Comparison of ENCODE assay signal across 10 mouse cellular contexts in the genomic region with DNA sequence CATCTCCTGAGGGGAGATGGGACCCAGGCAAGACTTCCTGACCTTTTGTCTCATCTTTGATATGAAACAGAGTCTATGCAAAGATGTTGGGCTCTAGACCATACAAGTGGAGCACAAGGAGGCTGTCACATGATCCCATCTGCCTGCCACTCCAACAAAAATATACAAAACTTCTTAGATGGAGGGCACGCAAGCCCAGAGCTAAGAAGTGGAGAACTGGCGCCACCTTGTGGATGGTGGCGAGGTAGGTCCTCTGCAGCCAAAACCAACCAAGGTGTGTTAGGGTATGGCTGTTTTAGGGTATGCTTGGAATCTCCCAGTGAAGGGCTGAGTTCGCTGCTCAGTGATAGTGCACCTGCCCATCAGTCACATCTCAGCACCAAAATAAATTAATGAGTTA. TPM values are rescaled to one million over a fixed set of nuclear protein-coding genes. Genes with fewer than 3 reads are reported as not detected.
DNase-seq lines count a peak whose midpoint lies in the region; ATAC-seq and TF ChIP-seq lines count a peak whose summit lies in the region.
"Had no signal": no experiment of that assay in that cellular context is flagged by ENCODE, and none has a peak within 500 bp of the region (broad histone marks: within the 10 kb centered on the region; RNA-seq: fewer than 3 reads in every experiment).

No protein-coding gene starts in this region.

- no peaks in the 10 kb centered on the region for H3K27me3 ChIP-seq in CH12.LX (replicated peaks)
- peaks cover 15% of the 10 kb centered on the region for H3K27me3 ChIP-seq in embryonic facial prominence, embryonic 14.5 days (replicated peaks; ENCODE audit: control insufficient read depth, insufficient read depth, low read length)

- WGBS in bone marrow, adult 2 months: 9% methylated on average over 4 of the region's 4 CpGs
- 10% methylated on average over 4 of the region's 4 CpGs for WGBS in embryonic facial prominence, embryonic 14.5 days

- H3K9me3 ChIP-seq in CH12.LX (replicated peaks; ENCODE audit: low read length): no peaks in the 10 kb centered on the region
- H3K9me3 ChIP-seq in embryonic facial prominence, embryonic 14.5 days (ENCODE audit: control insufficient read depth, low read length): no peaks in the 10 kb centered on the region
- H3K9me3 ChIP-seq: embryonic facial prominence, embryonic 13.5 days had no signal

- TF ChIP-seq CTCF in CH12.LX (conservative IDR thresholded peaks at IDR 0.05 in 1 of 2, IDR thresholded peaks at IDR 0.05 in 1 of 2; ENCODE audit: low read depth in 2 of 2, low read length in 2 of 2): peak; percentile 82 to 94
- TF ChIP-seq CTCF in bone marrow, adult 2 months (IDR thresholded peaks at IDR 0.05; ENCODE audit: control insufficient read depth, insufficient read depth, low read length): peak; percentile 85

- in situ Hi-C loops in CH12.LX (cut with MboI; ENCODE audit: low pct_ligation_motif_present, low pct_unique_long_range_greater_than_20kb, low sequenced_read_pairs): loop anchor here (5.0 to 10.0 kb wide), 4 partner anchors 65 to 385 kb away; partner anchors contain the start of gene Gm15517

- no peak for TF ChIP-seq POLR2A in CH12.LX (IDR thresholded peaks at IDR 0.05; ENCODE audit: low read depth, low read length)
- TF ChIP-seq POLR2A in bone marrow, adult 2 months (IDR thresholded peaks at IDR 0.05; ENCODE audit: borderline replicate concordance, control insufficient read depth, low read depth, low read length): no peak

- peaks cover 25 to 38% of the 10 kb centered on the region in 2 experiments for H3K4me1 ChIP-seq in CH12.LX (ENCODE audit: control insufficient read depth in 1 of 2, insufficient read depth in 2 of 2)
- H3K4me1 ChIP-seq in bone marrow, adult 2 months (ENCODE audit: control insufficient read depth, insufficient read depth, low read length): no peaks in the 10 kb centered on the region
- no peaks in the 10 kb centered on the region for H3K4me1 ChIP-seq in embryonic facial prominence, embryonic 14.5 days (ENCODE audit: control insufficient read depth, insufficient read depth, low read length)

- no peak overlapping the region for H3K27ac ChIP-seq in CH12.LX (ENCODE audit: insufficient read depth, low read depth)
- H3K27ac ChIP-seq in bone marrow, adult 2 months (ENCODE audit: control insufficient read depth, insufficient read depth, low read depth, low read length, poor library complexity): no peak overlapping the region
- no peak overlapping the region for H3K27ac ChIP-seq in embryonic facial prominence, embryonic 14.5 days (replicated peaks; ENCODE audit: low read depth, low read length)
- H3K27ac ChIP-seq: embryonic facial prominence, embryonic 13.5 days had no signal

- no peak; the same call in 1 of the 2 replicates for TF ChIP-seq EP300 in CH12.LX (IDR thresholded peaks at IDR 0.05; ENCODE audit: low read length)

- intact Hi-C loops in heart, postnatal 14 days (cut with DNase I): loop anchor here (5.0 to 10.0 kb wide), 3 partner anchors 52 to 175 kb away; partner anchors contain the start of gene Mybpc2
- intact Hi-C loops in heart, postnatal 25 days (cut with DNase I): loop anchor here (5.0 to 10.0 kb wide), 2 partner anchors 52 to 175 kb away; no protein-coding TSS in a partner anchor

- peak; percentile 93 for TF ChIP-seq RAD21 in CH12.LX (IDR thresholded peaks at IDR 0.05; ENCODE audit: low read depth, low read length)

- DNase-seq in heart, postnatal 14 days: peak; percentile 36 to 62
- no peak for DNase-seq in heart, postnatal 25 days (ENCODE audit: low spot score)
- DNase-seq in CH12.LX (ENCODE audit: extremely low read depth): peak; percentile 86
- peak; percentile 59 for DNase-seq in embryonic facial prominence, embryonic 14.5 days (ENCODE audit: low spot score)
- DNase-seq in layer of hippocampus, postnatal 10 days (ENCODE audit: low spot score in 2 of 2): peak; percentile 74 to 77
- peak; percentile 55 for DNase-seq in naive thymus-derived CD4-positive, alpha-beta T cell, adult 2 months (ENCODE audit: low read depth)
- DNase-seq in ovary, postnatal 14 days (ENCODE audit: low spot score): no peak

- H3K9ac ChIP-seq in CH12.LX (ENCODE audit: insufficient read depth, low read depth): no peak overlapping the region
- no peak overlapping the region for H3K9ac ChIP-seq in embryonic facial prominence, embryonic 14.5 days (ENCODE audit: low read depth, low read length)
- H3K9ac ChIP-seq: embryonic facial prominence, embryonic 13.5 days had no signal

- no peak overlapping the region for H3K4me3 ChIP-seq in CH12.LX (replicated peaks in 1 of 3; ENCODE audit: low read depth in 2 of 3, low read length in 2 of 3, poor library complexity in 1 of 3)
- H3K4me3 ChIP-seq in bone marrow, adult 2 months (replicated peaks; ENCODE audit: control insufficient read depth, low read depth, low read length): no peak overlapping the region
- no peak overlapping the region for H3K4me3 ChIP-seq in embryonic facial prominence, embryonic 14.5 days (ENCODE audit: low read depth, low read length)
- H3K4me3 ChIP-seq: embryonic facial prominence, embryonic 13.5 days had no signal

- no peaks in the 10 kb centered on the region for H3K79me2 ChIP-seq in CH12.LX (replicated peaks; ENCODE audit: control insufficient read depth, extremely low read depth, insufficient read depth, poor library complexity, severe bottlenecking)

- peak; percentile 42; the same call in 1 of the 2 replicates for ATAC-seq in embryonic facial prominence, embryonic 14.5 days (ENCODE audit: low read depth)

- dilution Hi-C loops in CH12.LX (cut with MboI; ENCODE audit: extremely low pct_ligation_motif_present, extremely low pct_unique_long_range_greater_than_20kb, low sequenced_read_pairs): no loop called here

- H3K36me3 ChIP-seq in CH12.LX (replicated peaks in 1 of 2; ENCODE audit: control insufficient read depth in 1 of 2, insufficient read depth in 1 of 2, low read length in 1 of 2): no peaks in the 10 kb centered on the region
- no peaks in the 10 kb centered on the region for H3K36me3 ChIP-seq in embryonic facial prominence, embryonic 14.5 days (ENCODE audit: control insufficient read depth, insufficient read depth, low read length)
- H3K36me3 ChIP-seq: embryonic facial prominence, embryonic 13.5 days had no signal

- H3K4me2 ChIP-seq in CH12.LX (ENCODE audit: insufficient read depth, low read depth, poor library complexity, severe bottlenecking): no peak overlapping the region
- no peak overlapping the region for H3K4me2 ChIP-seq in embryonic facial prominence, embryonic 14.5 days (ENCODE audit: low read depth, low read length)
- H3K4me2 ChIP-seq: embryonic facial prominence, embryonic 13.5 days had no signal

TF ChIP-seq in CH12.LX, 34 proteins besides CTCF, POLR2A, EP300 and RAD21 (continues in another document):
- TF ChIP-seq MEF2A (IDR thresholded peaks at IDR 0.05; ENCODE audit: borderline replicate concordance, low read depth, low read length): peak; percentile 50; the same call in 1 of the 2 replicates
- TF ChIP-seq PAX5 (IDR thresholded peaks at IDR 0.05; ENCODE audit: low read length): no peak
- TF ChIP-seq ZKSCAN1 (IDR thresholded peaks at IDR 0.05; ENCODE audit: borderline replicate concordance, low read depth, low read length): no peak
- peak; percentile 75; the same call in 1 of the 2 replicates for TF ChIP-seq NELFE (IDR thresholded peaks at IDR 0.05; ENCODE audit: low read depth, low read length)
- TF ChIP-seq ELF1 (IDR thresholded peaks at IDR 0.05; ENCODE audit: low read depth, low read length): peak; percentile 48
- peak; percentile 66 for TF ChIP-seq MXI1 (IDR thresholded peaks at IDR 0.05; ENCODE audit: low read depth, low read length)
- no peak for TF ChIP-seq POLR2AphosphoS2 (IDR thresholded peaks at IDR 0.05; ENCODE audit: low read depth, low read length)
- TF ChIP-seq CHD2 (IDR thresholded peaks at IDR 0.05; ENCODE audit: low read length): peak; percentile 37; the same call in 1 of the 2 replicates
- TF ChIP-seq ZNF384 (IDR thresholded peaks at IDR 0.05; ENCODE audit: low read depth, low read length): peak; percentile 22; the same call in 1 of the 2 replicates
- no peak for TF ChIP-seq ZMIZ1 (IDR thresholded peaks at IDR 0.05; ENCODE audit: low read depth, low read length)
- peak; percentile 81 for TF ChIP-seq SMC3 (IDR thresholded peaks at IDR 0.05; ENCODE audit: low read depth, low read length)
- peak; percentile 62 for TF ChIP-seq BHLHE40 (IDR thresholded peaks at IDR 0.05; ENCODE audit: low read depth, low read length)
- no peak for TF ChIP-seq KAT2A (IDR thresholded peaks at IDR 0.05; ENCODE audit: insufficient replicate concordance, low read length)
- peak; percentile 55 for TF ChIP-seq USF2 (conservative IDR thresholded peaks at IDR 0.05; ENCODE audit: low read depth, low read length)

RNA-seq across cellular contexts. Expression of gene Myh14, which starts 20.7 kb away (rescaled TPM):
- 10 to 100 TPM; 55.0 to 72.4 TPM for total RNA-seq in heart, postnatal 14 days (2021)
- 10 to 100 TPM; 72.2 to 80.8 TPM for total RNA-seq in heart, postnatal 25 days (2021)
- 1.1 and 1.5 TPM in 2 replicates for total RNA-seq in CH12.LX (2012; rRNA removed)
- 0.09 and 0.12 TPM in 2 replicates for total RNA-seq in CH12.LX (2014; rRNA removed)
- polyA plus RNA-seq in CH12.LX (2012; ENCODE audit: insufficient read length, low read depth): 0.60 and 0.89 TPM in 2 replicates
- 0.41 TPM in 1 of 2 replicates, not detected in the other for polyA plus RNA-seq in bone marrow, adult 2 months (2011; ENCODE audit: insufficient read depth, insufficient read length, low replicate concordance, missing spikeins)
- polyA plus RNA-seq in embryonic facial prominence, embryonic 14.5 days (2014; fragmentation: Nextera tagmentation; extraction: Ambion mirVana): 13.6 and 13.8 TPM in 2 replicates
- total RNA-seq in layer of hippocampus, postnatal 10 days (2021): 10 to 100 TPM; 17.6 to 17.9 TPM

RNA-seq across cellular contexts. Expression of gene Izumo2, which starts 58.6 kb away (rescaled TPM):
- not detected for total RNA-seq in heart, postnatal 14 days (2021)
- total RNA-seq in heart, postnatal 25 days (2021): not detected
- total RNA-seq in CH12.LX (2012; rRNA removed): not detected in 2 replicates
- total RNA-seq in CH12.LX (2014; rRNA removed): not detected in 2 replicates
- polyA plus RNA-seq in CH12.LX (2012; ENCODE audit: insufficient read length, low read depth): not detected in 2 replicates
- polyA plus RNA-seq in bone marrow, adult 2 months (2011; ENCODE audit: insufficient read depth, insufficient read length, low replicate concordance, missing spikeins): not detected in 2 replicates
- not detected in 2 replicates for polyA plus RNA-seq in embryonic facial prominence, embryonic 14.5 days (2014; fragmentation: Nextera tagmentation; extraction: Ambion mirVana)
- total RNA-seq in layer of hippocampus, postnatal 10 days (2021): not detected
- polyA plus RNA-seq: embryonic facial prominence, embryonic 13.5 days; liver, embryonic 16.5 days had no signal

RNA-seq across cellular contexts. Expression of gene Kcnc3, which starts 59.5 kb away (rescaled TPM):
- total RNA-seq in heart, postnatal 14 days (2021): 1 to 10 TPM; 1.3 to 1.5 TPM
- 1 to 10 TPM; 1.9 to 2.3 TPM for total RNA-seq in heart, postnatal 25 days (2021)
- total RNA-seq in CH12.LX (2012; rRNA removed): 1.4 and 1.7 TPM in 2 replicates
- total RNA-seq in CH12.LX (2014; rRNA removed): 0.18 and 0.31 TPM in 2 replicates
- 3.4 and 5.6 TPM in 2 replicates for polyA plus RNA-seq in CH12.LX (2012; ENCODE audit: insufficient read length, low read depth)
- polyA plus RNA-seq in bone marrow, adult 2 months (2011; ENCODE audit: insufficient read depth, insufficient read length, low replicate concordance, missing spikeins): 1.1 and 3.9 TPM in 2 replicates
- 0.49 and 0.67 TPM in 2 replicates for polyA plus RNA-seq in embryonic facial prominence, embryonic 14.5 days (2014; fragmentation: Nextera tagmentation; extraction: Ambion mirVana)
- total RNA-seq in layer of hippocampus, postnatal 10 days (2021): 100 to 1,000 TPM in 1 of 2 experiments, 10 to 100 TPM in 1; 93.0 to 106 TPM

Comparison
In these comparisons a context has a peak if more than half of its experiments do, and no peak if none do; other contexts are left out.
1. DNase-seq: peak in heart, postnatal 14 days (2 of 2), CH12.LX (single experiment), embryonic facial prominence, embryonic 14.5 days (single experiment), layer of hippocampus, postnatal 10 days (2 of 2) and naive thymus-derived CD4-positive, alpha-beta T cell, adult 2 months (single experiment); none in heart, postnatal 25 days (single experiment) and ovary, postnatal 14 days (single experiment).
2. RNA of gene Myh14, which starts 20.7 kb away (total RNA-seq): 72.2 to 80.8 TPM in heart, postnatal 25 days, 55.0 to 72.4 TPM in heart, postnatal 14 days and 17.6 to 17.9 TPM in layer of hippocampus, postnatal 10 days; 0.09 to 1.5 TPM in CH12.LX; every median in the first group is over 4 times any median in the second.
3. RNA of gene Kcnc3, which starts 59.5 kb away (total RNA-seq): 93.0 to 106 TPM in layer of hippocampus, postnatal 10 days; 1.9 to 2.3 TPM in heart, postnatal 25 days, 0.18 to 1.7 TPM in CH12.LX and 1.3 to 1.5 TPM in heart, postnatal 14 days; every median in the first group is over 10 times any median in the second.